Mouse (Mus musculus) embryonic fibroblast, embryonic 13.5 days (primary cell): Measurements from ENCODE around the gene Prss37. TPM values are rescaled to one million over a fixed set of nuclear protein-coding genes. Genes with fewer than 3 reads are reported as not detected.

Experiments used
- H3K27ac ChIP-seq: 2 replicates; pipeline ENCODE4 v1.5.1; 2012; ENCODE audit warnings: low read length, control low read depth, inconsistent platforms; ENCODE audit not compliant: insufficient read depth
- H3K4me1 ChIP-seq: 2 replicates; pipeline ENCODE4 v1.6.1; 2011; ENCODE audit warnings: low read length; ENCODE audit not compliant: control insufficient read depth, insufficient read depth
- H3K4me3 ChIP-seq: 2 replicates; pipeline ENCODE4 v1.5.1; 2011; ENCODE audit warnings: mild to moderate bottlenecking, control low read depth, low read length; ENCODE audit not compliant: insufficient read depth
- CTCF ChIP-seq: IDR thresholded peaks from 2 replicates; pipeline ENCODE4 v1.5.1; 2011; ENCODE audit warnings: mild to moderate bottlenecking, control low read depth, low read length, moderate library complexity, borderline replicate concordance; ENCODE audit not compliant: insufficient read depth
- POLR2A ChIP-seq: IDR thresholded peaks from 2 replicates; pipeline ENCODE4 v1.6.1; 2011; ENCODE audit warnings: low read depth, mild to moderate bottlenecking, control low read depth, low read length, moderate library complexity
- polyA plus RNA-seq: library from polyadenylated mRNA; stranded (reverse); fragments of >200 nt; gene quantifications from 2 replicates; pipeline ENCODE4 v1.2.4, GENCODE M21; 2011; ENCODE audit warnings: low read depth; ENCODE audit not compliant: missing spikeins, insufficient read length

Prss37 gene
- polyA plus RNA-seq, result not detected in 2 replicates

DNA sequence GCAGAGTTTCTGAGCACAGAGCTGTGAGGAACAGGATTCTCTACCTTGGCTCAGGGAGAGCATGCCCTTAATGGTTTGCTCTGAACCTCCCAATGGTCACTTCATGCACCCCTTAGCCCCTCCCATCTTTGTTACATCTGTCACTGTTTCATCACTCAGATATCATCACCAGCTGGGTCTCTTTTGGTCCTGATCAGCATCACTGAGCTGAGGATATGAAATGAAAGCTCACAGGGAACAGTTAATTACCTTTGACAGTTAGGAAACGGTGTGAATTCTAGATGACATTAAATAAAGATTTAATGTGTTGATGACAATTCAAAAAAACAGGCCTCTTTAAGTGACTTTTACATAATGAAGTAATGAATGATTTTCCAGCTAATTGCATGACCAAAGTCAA, at the start of gene Prss37:
Gene Prss37, minus strand, starts transcription at position 101 of the 400 bp plus-strand sequence.
- TF ChIP-seq CTCF (no peak), POLR2A (no peak)
- Histone ChIP-seq H3K27ac (no peak within 1 kb of the TSS), H3K4me3 (no peak within 1 kb of the TSS), H3K4me1 (no peaks in the 10 kb centered on the region)

DNA sequence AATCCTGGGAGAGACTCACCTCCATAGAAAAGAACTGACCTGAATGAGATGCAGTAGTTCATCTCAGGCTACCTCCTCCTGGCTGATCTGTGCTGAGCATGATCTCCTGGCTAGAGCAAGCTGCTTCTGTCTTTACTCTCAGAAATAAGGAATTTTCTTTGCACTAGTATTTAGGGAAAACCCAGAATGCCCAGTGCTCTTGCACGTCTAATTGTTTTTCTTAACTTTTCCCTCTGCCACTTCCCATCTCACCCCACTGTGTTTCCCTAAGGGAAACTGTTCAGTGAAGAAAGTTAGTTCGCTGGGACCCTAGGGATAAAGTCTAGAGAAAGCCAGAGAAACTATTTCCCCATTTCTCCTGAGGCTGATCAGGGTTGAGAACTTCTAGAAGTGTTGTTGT, 35.6 kb upstream of the Prss37 start, which contains the start of gene Olfr461:
Gene Olfr461, minus strand, starts transcription at position 101 of the 400 bp plus-strand sequence.
- TF ChIP-seq CTCF (no peak), POLR2A (no peak)
- Histone ChIP-seq H3K4me3 (no peak within 1 kb of the TSS), H3K4me1 (no peaks in the 10 kb centered on the region), H3K27ac (no peak within 1 kb of the TSS)

DNA sequence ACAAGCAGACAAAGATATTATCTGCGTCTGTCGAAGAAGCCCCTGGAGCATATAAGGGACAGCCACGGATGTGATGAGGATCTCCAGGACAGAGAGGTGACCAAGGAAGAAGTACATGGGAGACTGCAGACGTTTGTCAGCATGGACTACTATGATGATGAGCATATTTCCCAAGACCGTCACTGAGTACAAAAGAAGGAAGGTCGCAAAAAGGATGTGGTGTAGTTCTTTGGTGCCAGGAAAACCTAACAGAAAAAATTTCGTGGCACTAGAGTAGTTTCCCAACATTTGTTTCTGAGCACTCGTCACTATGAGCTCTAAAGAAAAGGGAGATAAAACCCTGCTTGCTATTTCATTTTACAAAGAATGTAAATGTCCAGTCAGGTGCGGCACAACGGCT, 25.4 kb upstream of the Prss37 start:
- H3K4me1 ChIP-seq, result no peaks in the 10 kb centered on the region
- no peak overlapping the region for H3K27ac ChIP-seq
- no peak overlapping the region for H3K4me3 ChIP-seq
- TF ChIP-seq CTCF, result no peak
- TF ChIP-seq POLR2A, result no peak

DNA sequence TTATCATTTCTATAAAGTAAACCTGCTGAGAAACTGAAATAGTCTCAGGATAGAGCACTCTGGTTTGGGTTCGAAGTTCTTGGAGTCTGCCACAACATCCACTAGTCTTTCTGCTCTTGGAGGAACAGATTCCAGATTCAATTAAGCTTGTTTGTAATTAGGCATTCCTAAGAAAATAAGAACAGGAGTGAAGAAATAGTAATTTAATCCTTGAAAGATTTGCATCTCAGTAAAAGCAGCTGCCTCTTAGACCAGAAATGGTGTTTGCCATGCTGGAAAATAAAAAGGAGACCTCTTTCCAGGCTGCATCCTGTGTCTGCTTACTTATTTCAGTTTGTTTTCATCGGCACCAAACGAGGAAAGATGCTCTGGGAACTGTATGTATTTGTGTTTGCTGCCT, 26.1 kb downstream of the Prss37 start, which contains the start of gene Tas2r108:
Gene Tas2r108, plus strand, starts transcription at position 301 of the 400 bp plus-strand sequence.
- no peak within 1 kb of the TSS for H3K4me3 ChIP-seq
- H3K27ac ChIP-seq, result no peak within 1 kb of the TSS
- TF ChIP-seq POLR2A (no peak), CTCF (no peak)
- H3K4me1 ChIP-seq, result no peaks in the 10 kb centered on the region

DNA sequence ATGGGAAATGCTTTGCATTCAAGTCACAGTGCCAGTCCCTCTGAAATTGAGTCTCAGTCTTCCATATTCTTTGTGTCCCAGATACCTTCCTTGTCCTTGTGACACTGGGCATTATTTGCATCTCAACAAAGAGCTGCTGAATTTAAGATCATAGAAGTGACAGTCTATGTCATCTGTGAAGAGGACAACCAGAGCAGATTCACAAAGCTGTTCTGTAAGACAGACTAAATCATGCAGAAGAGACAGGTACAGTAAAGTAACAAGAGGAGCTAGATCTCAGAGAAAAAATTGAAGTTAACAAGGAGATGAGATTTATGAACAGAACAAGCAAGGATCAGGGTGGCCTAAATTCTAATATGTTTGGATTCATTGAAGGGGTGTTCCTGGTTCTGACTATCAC, 28.4 kb downstream of the Prss37 start, which contains the start of gene Tas2r137:
Gene Tas2r137, plus strand, starts transcription at position 301 of the 400 bp plus-strand sequence.
- TF ChIP-seq POLR2A, result no peak
- TF ChIP-seq CTCF, result no peak
- Histone ChIP-seq H3K4me1 (no peaks in the 10 kb centered on the region), H3K27ac (no peak within 1 kb of the TSS), H3K4me3 (no peak within 1 kb of the TSS)

DNA sequence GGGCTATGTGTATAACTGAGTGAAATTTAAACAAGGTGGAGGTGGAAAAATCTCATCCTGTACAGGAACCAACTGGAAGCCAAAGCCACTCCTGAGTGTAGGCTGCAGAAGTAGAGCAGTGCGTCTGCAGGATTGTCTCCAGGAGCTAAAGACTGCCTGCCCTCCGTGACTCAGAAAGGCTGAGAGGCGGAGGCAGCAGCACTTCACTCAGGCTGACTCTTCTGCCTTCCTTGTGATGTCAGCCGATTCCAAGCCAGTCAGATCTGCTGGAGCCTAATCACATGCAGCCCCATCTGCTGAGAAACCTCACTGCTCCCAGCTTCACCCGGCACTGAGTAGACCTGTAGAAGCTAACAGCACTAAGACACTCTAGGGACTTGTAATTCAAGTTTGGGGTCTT, 37.0 kb downstream of the Prss37 start:
- no peaks in the 10 kb centered on the region for H3K4me1 ChIP-seq
- no peak overlapping the region for H3K4me3 ChIP-seq
- no peak for TF ChIP-seq CTCF
- TF ChIP-seq POLR2A, result no peak
- no peak overlapping the region for H3K27ac ChIP-seq

DNA sequence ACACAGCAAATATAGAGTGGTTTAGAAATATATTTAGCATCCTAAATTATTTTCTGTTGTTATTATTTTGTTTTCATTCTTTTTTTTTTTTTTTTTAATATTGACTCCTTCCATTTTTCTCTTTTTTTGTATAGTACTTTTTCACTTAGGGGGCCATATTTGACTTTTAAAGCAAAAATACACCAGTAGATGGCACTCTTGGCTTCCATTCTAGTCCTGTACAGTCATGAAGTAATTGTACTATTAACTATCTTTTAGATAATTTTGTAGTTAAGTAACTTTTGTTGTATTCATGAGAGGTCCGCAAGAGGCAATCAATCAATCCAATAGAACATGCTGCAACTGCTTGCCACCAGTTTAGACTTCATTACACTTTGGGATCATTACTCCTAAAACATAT, 39.6 kb downstream of the Prss37 start:
- TF ChIP-seq CTCF (no peak), POLR2A (no peak)
- no peak overlapping the region for H3K27ac ChIP-seq

DNA sequence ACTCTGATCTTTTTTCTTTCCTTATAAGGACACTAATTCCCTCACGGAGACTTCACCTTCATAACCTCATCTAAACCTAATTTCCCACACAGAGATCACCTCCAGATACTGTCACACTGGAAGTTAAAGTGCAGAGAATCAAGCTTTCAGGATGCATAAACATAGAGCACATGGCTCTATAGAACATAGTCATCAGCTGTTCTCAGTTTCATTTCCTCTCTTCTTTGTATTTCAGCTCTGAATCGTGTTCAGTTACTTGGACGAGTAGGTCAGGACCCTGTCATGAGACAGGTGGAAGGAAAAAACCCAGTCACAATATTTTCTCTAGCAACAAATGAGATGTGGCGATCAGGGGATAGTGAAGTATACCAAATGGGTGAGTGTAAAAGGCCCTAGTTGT, 43.2 kb downstream of the Prss37 start:
- H3K4me1 ChIP-seq, result peaks cover 3% of the 10 kb centered on the region; the same call in 1 of the 2 replicates
- no peak for TF ChIP-seq CTCF
- TF ChIP-seq POLR2A, result no peak
- H3K4me3 ChIP-seq, result no peak overlapping the region
- no peak overlapping the region for H3K27ac ChIP-seq

More for the DNA sequence above, 39.6 kb downstream of the Prss37 start:
- Histone ChIP-seq H3K4me1 (no peaks in the 10 kb centered on the region), H3K4me3 (no peak overlapping the region)

DNA sequence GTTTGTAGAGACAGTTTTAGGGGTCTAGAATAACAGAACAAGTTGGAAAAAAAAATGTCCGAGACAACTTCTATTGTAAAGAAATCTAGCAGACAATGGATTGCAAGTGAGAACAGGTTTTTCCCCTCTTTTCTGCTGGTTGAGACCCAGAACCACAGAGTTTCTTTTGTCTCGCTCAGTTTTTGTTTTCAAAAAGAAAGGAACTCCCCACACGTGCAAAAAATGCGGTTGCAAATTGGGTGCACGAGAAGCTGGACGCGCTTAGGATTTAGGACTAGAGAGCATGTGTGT, 47.6 kb downstream of the Prss37 start:
- peak overlapping the region; percentile 99 for H3K4me3 ChIP-seq
- peaks cover 3% of the 10 kb centered on the region; the same call in 1 of the 2 replicates for H3K4me1 ChIP-seq
- peak overlapping the region; percentile 81 for H3K27ac ChIP-seq
- TF ChIP-seq CTCF (no peak), POLR2A (no peak)

DNA sequence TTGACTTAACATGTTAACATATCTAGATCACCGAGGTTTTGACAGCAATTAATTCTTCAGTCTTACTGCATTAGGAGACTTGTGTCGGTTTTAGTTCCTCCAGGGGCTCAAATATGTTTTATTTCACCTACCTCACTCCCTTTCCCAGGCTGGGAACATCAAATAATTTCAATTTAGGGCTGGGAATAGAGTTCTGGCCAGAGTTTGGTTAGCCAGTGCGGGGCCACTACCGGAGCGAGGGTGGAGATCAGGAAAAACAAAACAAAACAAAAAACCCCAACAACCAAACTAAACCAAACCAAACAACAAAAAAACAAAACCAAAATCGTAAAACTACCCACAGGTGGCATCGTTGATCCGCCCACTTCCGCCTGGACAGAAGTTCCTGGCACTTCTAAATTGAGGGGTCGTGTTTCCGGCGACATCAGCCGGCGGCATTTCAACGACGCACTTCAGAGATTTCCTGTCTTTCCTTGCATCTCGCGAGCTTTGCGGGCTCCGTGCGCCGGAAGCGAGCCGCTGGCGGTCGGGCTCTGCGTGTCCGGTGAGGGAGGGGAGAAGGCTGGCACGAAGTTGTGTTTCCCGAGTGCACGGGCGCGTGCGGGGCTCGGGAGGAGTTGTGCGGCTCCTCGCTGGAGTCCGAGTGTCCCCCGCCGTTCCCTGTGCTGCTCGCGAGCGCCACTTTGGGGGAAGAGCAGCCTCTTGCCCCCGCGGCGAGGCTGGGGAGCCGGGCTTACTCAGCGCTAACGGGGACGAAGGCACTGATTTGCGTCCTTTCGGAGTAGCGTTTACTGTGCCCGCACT, 48.2 kb downstream of the Prss37 start, which contains the start of gene Ssbp1:
Gene Ssbp1, plus strand, starts transcription at position 437 of the 804 bp plus-strand sequence.
- peak within 1 kb of the TSS; percentile 99 for H3K4me3 ChIP-seq
- H3K27ac ChIP-seq, result peak within 1 kb of the TSS; percentile 81
- peaks cover 3% of the 10 kb centered on the region; the same call in 1 of the 2 replicates for H3K4me1 ChIP-seq
- TF ChIP-seq POLR2A (peak; percentile 95), CTCF (no peak)
